Mouse (Mus musculus): ENCODE results near the gene Fer1l5. TPM values are rescaled to one million over a fixed set of nuclear protein-coding genes. Genes with fewer than 3 reads are reported as not detected.

Fer1l5 gene
- polyA plus RNA-seq, 1 experiment from 2014 or later, result 1.1 TPM

DNA sequence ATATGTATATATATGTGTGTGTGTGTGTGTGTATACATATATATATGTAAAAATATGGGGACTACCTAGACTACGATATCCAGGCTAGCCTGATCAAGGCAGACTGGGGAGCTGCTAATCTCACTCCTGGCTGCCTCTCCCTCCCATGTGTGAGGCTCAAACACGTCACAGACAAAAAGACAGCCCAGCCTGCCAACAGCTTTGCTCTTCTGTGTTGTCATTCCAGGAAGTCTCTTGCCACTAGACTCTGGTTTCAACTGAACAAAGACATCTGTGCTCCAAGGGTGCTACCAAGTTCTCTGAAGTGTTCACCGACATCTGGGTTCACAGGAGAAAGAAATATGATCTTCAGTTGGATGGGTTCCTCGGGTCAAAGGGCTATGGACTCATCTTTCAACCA lies 63.0 kb downstream of the Fer1l5 start:
- no peak overlapping the region for H3K4me3 ChIP-seq
- H3K9ac ChIP-seq, result no peak overlapping the region
- no peak for ATAC-seq (ENCODE audit: insufficient number of reproducible peaks, insufficient read depth, low FRiP score, low TSS enrichment, low read depth)
- 64% methylated on average over 4 of the region's 4 CpGs for WGBS
- H3K27me3 ChIP-seq, result no peaks in the 10 kb centered on the region
- no peak overlapping the region for H3K27ac ChIP-seq
- H3K36me3 ChIP-seq, result peaks cover 95% of the 10 kb centered on the region
- H3K4me1 ChIP-seq, result no peaks in the 10 kb centered on the region
- H3K4me2 ChIP-seq, result no peak overlapping the region
- H3K9me3 ChIP-seq, result no peaks in the 10 kb centered on the region

GRCm38 (mm10) chr1:36436515-36436914 lies 64.4 kb downstream of the Fer1l5 start:
- H3K9me3 ChIP-seq, result no peaks in the 10 kb centered on the region
- WGBS, result 94% methylated on average over 6 of the region's 6 CpGs
- H3K36me3 ChIP-seq, result peaks cover 89% of the 10 kb centered on the region
- H3K4me3 ChIP-seq, result no peak overlapping the region
- no peak overlapping the region for H3K27ac ChIP-seq
- no peak overlapping the region for H3K9ac ChIP-seq
- no peaks in the 10 kb centered on the region for H3K27me3 ChIP-seq
- no peak for ATAC-seq (ENCODE audit: insufficient number of reproducible peaks, insufficient read depth, low FRiP score, low TSS enrichment, low read depth)
- no peak overlapping the region for H3K4me2 ChIP-seq
- H3K4me1 ChIP-seq, result no peaks in the 10 kb centered on the region

- Histone ChIP-seq H3K27ac (no peak overlapping the region), H3K36me3 (peaks cover 88% of the 10 kb centered on the region), H3K4me1 (no peaks in the 10 kb centered on the region), H3K27me3 (no peaks in the 10 kb centered on the region), H3K4me2 (no peak overlapping the region), H3K4me3 (no peak overlapping the region), H3K9me3 (no peaks in the 10 kb centered on the region), H3K9ac (no peak overlapping the region)
- WGBS, result 94% methylated on average over 3 of the region's 3 CpGs
- no peak for ATAC-seq (ENCODE audit: insufficient number of reproducible peaks, insufficient read depth, low FRiP score, low TSS enrichment, low read depth)
Observed at GRCm38 (mm10) chr1:36437223-36437622, 65.1 kb downstream of the Fer1l5 start.

GRCm38 (mm10) chr1:36441101-36441500 lies 69.0 kb downstream of the Fer1l5 start:
- H3K27me3 ChIP-seq, result no peaks in the 10 kb centered on the region
- no peak overlapping the region for H3K4me3 ChIP-seq
- H3K4me2 ChIP-seq, result no peak overlapping the region
- WGBS, result 90% methylated on average over 4 of the region's 4 CpGs
- no peaks in the 10 kb centered on the region for H3K9me3 ChIP-seq
- peaks cover 53% of the 10 kb centered on the region for H3K36me3 ChIP-seq
- no peak overlapping the region for H3K9ac ChIP-seq
- H3K27ac ChIP-seq, result no peak overlapping the region
- peaks cover 8% of the 10 kb centered on the region for H3K4me1 ChIP-seq
- no peak for ATAC-seq (ENCODE audit: insufficient number of reproducible peaks, insufficient read depth, low FRiP score, low TSS enrichment, low read depth)

DNA sequence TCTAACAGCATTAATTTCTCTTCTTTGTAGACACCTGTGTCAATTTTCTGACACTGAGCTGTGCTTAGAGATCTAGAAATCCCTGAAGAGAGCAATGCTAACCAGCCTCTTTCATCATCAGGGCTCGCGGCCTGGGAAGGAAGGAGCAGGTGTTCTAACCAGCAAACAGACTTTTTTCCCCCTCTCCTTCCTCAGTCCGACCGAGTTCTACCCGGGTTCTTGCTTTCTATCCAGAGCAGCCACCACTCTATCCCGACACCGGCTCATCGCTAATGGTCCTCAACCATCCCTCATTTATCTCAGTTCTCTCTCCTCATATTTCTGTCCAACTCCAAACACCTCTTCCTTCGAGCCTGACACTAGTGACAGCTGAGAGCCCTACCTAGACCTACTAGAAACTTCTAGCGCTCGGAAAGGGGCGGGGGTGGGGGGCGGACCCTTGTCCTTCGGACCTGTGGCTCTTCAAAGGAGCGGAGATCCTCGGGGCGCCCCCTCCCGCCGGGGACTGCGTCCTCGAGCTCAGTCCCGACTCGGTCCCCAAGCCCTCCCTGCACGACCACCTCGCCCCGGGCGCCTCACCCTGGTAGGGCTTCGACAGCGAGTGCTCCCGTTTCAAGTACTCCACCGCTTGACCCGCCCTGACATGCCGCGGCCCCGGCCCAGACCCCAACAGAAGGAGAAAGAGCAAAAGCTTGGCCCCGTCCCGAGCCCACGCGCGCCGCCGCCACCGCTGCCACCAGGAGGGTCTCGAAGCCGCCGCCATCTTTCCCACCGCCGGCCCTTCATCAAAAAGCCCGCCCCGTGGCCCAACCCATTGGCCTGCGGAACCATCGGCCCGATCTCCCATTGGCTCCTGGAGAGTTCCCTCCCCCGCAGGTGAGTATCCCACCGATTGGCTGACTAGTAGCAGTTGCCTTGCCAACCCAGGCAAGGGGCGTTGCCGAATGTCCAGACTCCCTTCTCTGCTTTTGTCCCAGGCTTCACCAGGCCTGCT lies 72.7 kb downstream of the Fer1l5 start, which contains the start of gene Lman2l:
Gene Lman2l, minus strand, starts transcription at position 801 of the 994 bp plus-strand sequence.
- WGBS, result under 1% methylated on average over 57 of the region's 57 CpGs
- Histone ChIP-seq H3K4me3 (peak within 1 kb of the TSS; percentile 77), H3K4me1 (peaks cover 8% of the 10 kb centered on the region), H3K27me3 (no peaks in the 10 kb centered on the region), H3K9me3 (peaks cover 3% of the 10 kb centered on the region; the same call in 1 of the 2 replicates), H3K4me2 (peak within 1 kb of the TSS; percentile 79), H3K27ac (peak within 1 kb of the TSS; percentile 66), H3K36me3 (peaks cover 16% of the 10 kb centered on the region), H3K9ac (peak within 1 kb of the TSS; percentile 77)
- peak; percentile 98 for ATAC-seq (ENCODE audit: insufficient number of reproducible peaks, insufficient read depth, low FRiP score, low TSS enrichment, low read depth)

DNA sequence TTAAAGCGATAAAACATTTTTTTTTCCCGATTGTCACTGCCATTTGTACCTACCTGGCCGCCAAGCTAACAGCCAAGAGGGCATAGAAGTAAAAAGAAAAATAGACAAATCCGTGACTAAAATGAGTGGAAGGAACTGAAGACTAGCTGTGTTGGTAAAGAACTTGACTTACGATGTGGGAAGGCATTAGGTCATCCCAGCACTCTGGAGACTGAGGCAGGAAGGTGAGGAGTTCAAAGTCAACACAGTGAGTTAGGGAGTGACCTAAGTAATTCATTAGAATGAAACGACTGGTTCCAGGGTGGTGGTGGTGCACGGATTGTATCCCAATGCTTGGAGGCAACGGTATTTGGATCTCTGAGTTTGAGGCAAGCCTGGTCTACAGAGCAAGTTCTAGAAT lies 73.4 kb downstream of the Fer1l5 start:
- Histone ChIP-seq H3K27ac (peak overlapping the region; percentile 28; the same call in 1 of the 2 replicates), H3K4me1 (peaks cover 8% of the 10 kb centered on the region), H3K27me3 (no peaks in the 10 kb centered on the region), H3K9ac (no peak overlapping the region), H3K4me3 (peak overlapping the region; percentile 77), H3K9me3 (peaks cover 3% of the 10 kb centered on the region; the same call in 1 of the 2 replicates), H3K4me2 (peak overlapping the region; percentile 79), H3K36me3 (peaks cover 12% of the 10 kb centered on the region)
- no peak for ATAC-seq (ENCODE audit: insufficient number of reproducible peaks, insufficient read depth, low FRiP score, low TSS enrichment, low read depth)
- WGBS, result 42% methylated on average over 8 of the region's 8 CpGs

GRCm38 (mm10) chr1:36446106-36446824 lies 74.2 kb downstream of the Fer1l5 start:
- H3K27ac ChIP-seq, result no peak overlapping the region
- peaks cover 3% of the 10 kb centered on the region; the same call in 1 of the 2 replicates for H3K9me3 ChIP-seq
- H3K9ac ChIP-seq, result no peak overlapping the region
- H3K4me2 ChIP-seq, result no peak overlapping the region
- no peak for ATAC-seq (ENCODE audit: insufficient number of reproducible peaks, insufficient read depth, low FRiP score, low TSS enrichment, low read depth)
- peaks cover 9% of the 10 kb centered on the region for H3K36me3 ChIP-seq
- no peaks in the 10 kb centered on the region for H3K27me3 ChIP-seq
- peaks cover 8% of the 10 kb centered on the region for H3K4me1 ChIP-seq
- H3K4me3 ChIP-seq, result no peak overlapping the region
- WGBS, result 82% methylated on average over 5 of the region's 5 CpGs

GRCm38 (mm10) chr1:36446841-36447240 lies 74.8 kb downstream of the Fer1l5 start:
- H3K9me3 ChIP-seq, result peaks cover 3% of the 10 kb centered on the region; the same call in 1 of the 2 replicates
- H3K4me2 ChIP-seq, result no peak overlapping the region
- ATAC-seq (ENCODE audit: insufficient number of reproducible peaks, insufficient read depth, low FRiP score, low TSS enrichment, low read depth), result no peak
- no peak overlapping the region for H3K9ac ChIP-seq
- WGBS, result 86% methylated on average over 5 of the region's 5 CpGs
- H3K27ac ChIP-seq, result no peak overlapping the region
- H3K36me3 ChIP-seq, result peaks cover 3% of the 10 kb centered on the region; the same call in 1 of the 2 replicates
- no peak overlapping the region for H3K4me3 ChIP-seq
- no peaks in the 10 kb centered on the region for H3K27me3 ChIP-seq
- peaks cover 8% of the 10 kb centered on the region for H3K4me1 ChIP-seq

GRCm38 (mm10) chr1:36454055-36454815 lies 82.1 kb downstream of the Fer1l5 start:
- no peak overlapping the region for H3K27ac ChIP-seq
- 80% methylated on average over 6 of the region's 6 CpGs for WGBS
- no peak overlapping the region for H3K4me2 ChIP-seq
- no peaks in the 10 kb centered on the region for H3K36me3 ChIP-seq
- ATAC-seq (ENCODE audit: insufficient number of reproducible peaks, insufficient read depth, low FRiP score, low TSS enrichment, low read depth), result no peak
- no peaks in the 10 kb centered on the region for H3K27me3 ChIP-seq
- no peaks in the 10 kb centered on the region for H3K4me1 ChIP-seq
- H3K4me3 ChIP-seq, result no peak overlapping the region
- H3K9me3 ChIP-seq, result peaks cover 3% of the 10 kb centered on the region; the same call in 1 of the 2 replicates
- H3K9ac ChIP-seq, result no peak overlapping the region

- ATAC-seq (ENCODE audit: insufficient number of reproducible peaks, insufficient read depth, low FRiP score, low TSS enrichment, low read depth), result no peak
- H3K9me3 ChIP-seq, result no peaks in the 10 kb centered on the region
- no peak overlapping the region for H3K4me2 ChIP-seq
- 29% methylated on average over 7 of the region's 7 CpGs for WGBS
- no peaks in the 10 kb centered on the region for H3K4me1 ChIP-seq
- H3K27me3 ChIP-seq, result no peaks in the 10 kb centered on the region
- H3K36me3 ChIP-seq, result no peaks in the 10 kb centered on the region
- H3K27ac ChIP-seq, result no peak overlapping the region
- H3K4me3 ChIP-seq, result no peak overlapping the region
- no peak overlapping the region for H3K9ac ChIP-seq
Observed at GRCm38 (mm10) chr1:36457388-36458014, 85.4 kb downstream of the Fer1l5 start.
